Mouse (Mus musculus) thymus, postnatal 14 days (tissue): Measurements from ENCODE around the gene Nxnl2.

Experiments used
- DNase-seq: peaks from one replicate; pipeline ENCODE4 v3.0.0; 2021

Nxnl2 gene

GRCm38 (mm10) chr13:51170691-51171680, at the start of gene Nxnl2:
Nxnl2 (plus strand) TSS chr13:51171022.
- DNase-seq, result peak; percentile 83

DNA sequence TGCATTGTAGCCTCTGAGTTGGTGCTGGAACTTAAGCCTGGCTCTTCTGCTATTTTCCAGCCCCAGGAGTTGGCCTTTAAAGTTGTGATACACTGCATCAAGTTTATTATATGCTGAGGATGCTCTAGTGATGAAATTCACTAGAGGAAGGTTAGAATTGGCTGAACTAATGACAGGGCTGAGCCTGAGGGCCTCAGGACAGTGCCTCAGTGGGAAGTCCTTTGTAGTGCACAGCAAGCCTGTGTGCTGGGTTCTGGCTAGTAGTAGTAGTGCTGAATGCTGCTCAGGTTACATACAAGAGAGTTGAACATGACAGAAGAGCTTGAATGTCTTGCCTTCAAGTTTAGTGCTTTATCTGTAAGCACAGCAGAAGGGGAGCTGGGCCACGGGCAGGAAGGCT, 48.9 kb upstream of the Nxnl2 start:
- no peak for DNase-seq

DNA sequence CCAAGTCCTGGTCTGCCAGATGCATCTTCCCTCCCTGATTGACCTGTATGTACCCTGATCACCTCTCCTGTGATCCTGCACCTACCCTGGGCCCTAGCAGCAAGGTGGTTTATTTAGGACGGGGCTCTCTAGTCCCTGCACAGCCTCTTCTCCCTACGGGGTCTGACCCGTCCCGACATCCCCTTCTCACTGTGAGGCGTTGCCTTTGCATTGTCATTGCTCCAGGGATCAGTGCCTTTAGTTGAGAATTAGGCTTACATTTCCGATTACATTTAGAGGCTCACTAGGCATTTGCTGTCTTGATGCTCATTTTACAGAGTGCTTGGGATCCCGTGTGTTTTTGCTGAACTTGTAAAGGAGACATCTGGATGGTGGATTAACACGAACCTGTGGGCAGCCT, 48.1 kb upstream of the Nxnl2 start:
- no peak for DNase-seq

DNA sequence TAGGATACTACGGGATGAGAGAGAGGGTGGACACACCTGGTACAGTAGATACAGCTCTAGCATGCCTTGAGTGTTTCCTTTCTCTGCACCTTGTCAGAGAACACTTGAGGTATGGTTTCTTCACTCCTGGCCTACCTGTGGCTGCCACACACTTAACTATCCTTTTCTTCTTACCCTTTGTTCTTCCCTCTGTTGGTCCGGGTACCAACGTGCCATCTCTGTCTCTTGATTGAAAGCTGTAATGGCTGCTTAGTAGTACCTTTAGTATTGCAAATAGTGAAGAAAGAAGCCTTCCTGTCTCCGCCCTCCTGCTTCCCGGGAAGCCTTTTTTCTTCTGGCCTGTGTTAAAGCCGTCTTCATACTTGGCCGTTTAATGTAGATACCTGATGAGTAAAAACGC, 45.5 kb upstream of the Nxnl2 start:
- DNase-seq, result no peak

DNA sequence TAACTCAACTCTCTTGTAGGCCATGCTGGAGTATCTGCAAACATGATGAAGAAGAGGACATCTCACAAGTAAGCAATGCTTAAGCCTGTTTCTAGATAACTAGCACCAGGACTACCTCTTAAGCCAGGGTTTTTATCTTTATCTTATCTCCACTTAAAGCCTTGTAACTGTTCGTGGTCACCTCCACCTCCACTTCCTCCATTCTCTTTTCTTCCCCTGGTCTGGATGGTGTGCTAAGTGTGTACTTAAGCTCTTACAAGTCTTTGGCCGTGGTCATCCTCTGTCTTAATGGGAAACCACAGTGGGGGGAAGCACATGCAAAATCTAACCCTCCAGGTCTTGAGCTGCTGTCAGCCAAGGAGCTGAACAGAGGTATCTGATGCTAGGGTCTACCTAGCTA, 42.9 kb upstream of the Nxnl2 start:
- DNase-seq, result no peak

DNA sequence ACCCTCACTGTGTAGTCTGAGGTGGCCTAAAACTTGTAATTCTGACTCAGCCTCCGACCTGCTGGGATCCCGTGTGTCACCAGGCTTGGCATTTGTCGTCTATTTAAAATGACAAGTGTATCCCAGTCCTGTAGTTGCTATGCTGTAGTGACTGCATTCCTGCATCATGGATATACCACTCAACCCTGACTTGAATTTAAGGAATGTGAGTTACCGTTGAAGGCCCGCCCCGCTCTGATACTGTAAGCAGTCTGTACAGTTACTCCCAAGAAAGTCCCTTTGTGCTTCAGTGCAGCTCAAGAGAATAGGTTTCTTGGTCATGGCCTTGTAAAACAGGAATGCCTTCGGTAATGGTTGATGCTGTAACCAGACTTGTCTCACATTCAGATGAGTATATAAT, 42.4 kb upstream of the Nxnl2 start:
- DNase-seq, result no peak

GRCm38 (mm10) chr13:51131179-51131578, 39.6 kb upstream of the Nxnl2 start:
- no peak for DNase-seq

- DNase-seq, result no peak
Measured at GRCm38 (mm10) chr13:51136315-51136714, 34.5 kb upstream of the Nxnl2 start.

- DNase-seq, result no peak
Measured at GRCm38 (mm10) chr13:51136996-51137701, 33.7 kb upstream of the Nxnl2 start.

GRCm38 (mm10) chr13:51137702-51138031, 33.2 kb upstream of the Nxnl2 start:
- no peak for DNase-seq

GRCm38 (mm10) chr13:51147106-51147505, 23.7 kb upstream of the Nxnl2 start:
- no peak for DNase-seq

- DNase-seq, result no peak
Measured at GRCm38 (mm10) chr13:51152966-51153669, 17.7 kb upstream of the Nxnl2 start.

DNA sequence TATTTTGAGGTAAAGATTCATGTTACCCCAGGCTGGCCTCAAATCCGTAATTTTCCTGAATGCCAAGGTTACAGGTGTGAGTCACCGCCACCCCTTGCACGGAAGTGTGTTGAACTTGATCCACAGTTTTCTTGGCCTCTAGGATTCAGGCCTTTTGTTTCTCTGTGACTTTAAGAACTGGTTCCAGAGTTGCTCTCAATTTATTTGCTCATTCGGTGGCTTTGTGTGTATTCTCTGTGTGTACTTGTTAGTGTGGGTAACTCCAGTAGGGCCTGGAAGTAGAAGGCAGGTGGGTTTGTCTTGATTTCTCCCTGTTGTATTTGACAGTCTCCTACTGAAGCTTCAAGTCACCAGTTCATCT, 17.2 kb upstream of the Nxnl2 start:
- no peak for DNase-seq

- no peak for DNase-seq
Measured at GRCm38 (mm10) chr13:51155178-51156013, 15.4 kb upstream of the Nxnl2 start.

GRCm38 (mm10) chr13:51156014-51156386, 14.8 kb upstream of the Nxnl2 start:
- DNase-seq, result no peak

DNA sequence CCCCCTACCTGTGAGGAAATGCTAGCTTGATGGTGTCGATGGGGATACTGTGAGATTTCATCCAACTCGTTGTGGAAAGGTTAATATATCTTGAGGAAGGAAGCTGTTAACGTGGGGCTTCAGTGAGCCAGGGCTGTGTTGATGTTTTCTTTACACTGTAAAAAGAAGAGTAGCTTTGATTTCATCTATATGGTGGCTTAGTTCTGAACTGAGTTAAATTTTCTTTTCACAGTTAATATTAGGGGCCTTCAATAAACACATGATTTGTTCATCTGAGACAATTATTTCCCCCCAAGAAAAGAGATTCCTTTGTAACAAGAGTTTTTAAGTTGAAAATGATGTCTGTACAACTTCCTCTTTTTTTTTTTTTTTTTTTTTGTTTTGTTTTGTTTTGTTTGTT, 13.5 kb upstream of the Nxnl2 start:
- no peak for DNase-seq

GRCm38 (mm10) chr13:51161672-51162071, 9.2 kb upstream of the Nxnl2 start:
- DNase-seq, result no peak

DNA sequence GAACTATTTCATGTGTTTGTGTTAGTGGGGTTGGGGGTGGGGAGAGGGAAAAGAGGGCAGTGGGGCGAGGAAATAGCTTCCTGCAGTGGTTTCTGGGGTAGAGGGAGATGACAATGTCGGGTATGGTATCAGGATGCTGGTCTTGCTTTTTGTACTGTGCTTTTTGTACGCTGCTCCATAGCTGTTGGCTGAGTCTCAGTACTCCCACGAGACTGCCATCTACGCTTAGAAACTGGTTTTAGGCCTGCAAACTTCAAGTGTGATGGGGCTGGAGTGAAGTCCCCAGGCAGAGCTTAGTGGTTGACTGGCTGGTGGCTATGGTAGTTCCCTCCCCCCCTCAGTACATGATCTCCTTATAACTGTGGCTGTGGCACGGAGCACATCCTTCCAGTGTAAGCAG, 8.6 kb upstream of the Nxnl2 start:
- no peak for DNase-seq

- no peak for DNase-seq
Measured at GRCm38 (mm10) chr13:51166711-51167110, 4.1 kb upstream of the Nxnl2 start.

DNA sequence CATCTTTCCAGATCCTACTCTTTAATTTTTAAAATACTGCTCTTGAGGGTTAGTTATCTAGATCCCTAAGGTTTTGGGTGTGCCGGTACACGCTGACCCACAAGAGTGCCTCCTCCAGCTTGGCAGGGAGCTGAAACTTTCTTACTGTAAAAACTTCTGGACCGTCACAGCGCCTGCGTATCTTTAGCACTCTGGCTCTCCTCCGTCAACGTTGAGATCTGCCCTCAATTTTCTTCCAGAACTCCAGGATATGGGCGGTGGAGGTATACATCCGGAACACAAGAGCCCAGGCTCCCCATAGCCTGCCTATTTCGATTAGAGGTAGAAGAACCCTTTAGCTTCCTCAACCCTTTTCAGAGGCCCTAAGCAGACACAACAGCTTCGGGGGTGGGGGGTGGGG, 607 bp upstream of the Nxnl2 start:
- no peak for DNase-seq

GRCm38 (mm10) chr13:51172601-51173000, 1.8 kb downstream of the Nxnl2 start:
- no peak for DNase-seq

DNA sequence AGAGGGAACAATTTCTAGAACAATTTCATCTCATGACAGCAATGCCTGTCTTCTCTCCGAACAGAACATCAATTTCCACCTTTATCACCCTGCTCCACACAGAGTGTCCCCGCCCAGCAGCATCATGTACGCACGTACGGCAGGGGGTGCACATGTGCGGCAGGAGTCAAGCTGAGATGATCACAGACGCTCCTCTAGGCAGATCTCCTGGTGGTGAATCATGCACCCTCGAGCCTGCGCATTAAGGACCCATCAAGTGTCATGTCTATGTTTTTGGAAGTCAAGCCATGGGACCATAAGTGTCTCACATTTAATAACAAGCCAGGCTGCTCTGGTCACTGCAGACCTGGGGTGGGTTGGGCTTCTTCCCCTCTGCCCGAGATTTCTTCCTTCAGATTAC, 8.1 kb downstream of the Nxnl2 start:
- no peak for DNase-seq

DNA sequence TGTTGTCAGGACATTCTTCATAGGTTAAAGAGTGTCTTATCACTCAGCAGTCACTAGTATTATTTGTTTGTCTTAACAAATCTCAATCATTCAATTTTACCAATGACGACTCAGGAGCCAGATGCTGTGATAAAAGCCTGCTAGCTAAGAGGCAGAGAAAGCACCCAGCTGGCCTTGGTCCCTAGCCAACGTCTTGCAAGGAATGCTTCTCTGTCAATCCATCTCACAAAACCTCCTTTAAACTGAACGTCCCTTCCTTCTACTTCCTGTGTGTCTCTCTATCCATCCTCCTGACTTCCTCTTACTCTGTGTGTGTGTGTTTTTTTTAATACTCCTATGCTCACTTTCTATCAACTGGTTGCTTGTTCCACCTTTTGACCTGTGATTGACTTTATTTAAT, 8.5 kb downstream of the Nxnl2 start:
- DNase-seq, result no peak
